Mouse (Mus musculus) T-helper 17 cell (primary cell): Measurements from ENCODE around the gene Gzma.

Experiments
- in situ Hi-C, 2 experiments: fragments of 300-600 bp; cut with MboI, MseI; formaldehyde crosslinking; loops; 1 replicate in 1 of 2; 2 replicates in 1 of 2; pipeline ENCODE4 v1.15.1; 2025; ENCODE audit warnings: high pct_unique_total_duplicates in 2 of 2

The Gzma gene

DNA sequence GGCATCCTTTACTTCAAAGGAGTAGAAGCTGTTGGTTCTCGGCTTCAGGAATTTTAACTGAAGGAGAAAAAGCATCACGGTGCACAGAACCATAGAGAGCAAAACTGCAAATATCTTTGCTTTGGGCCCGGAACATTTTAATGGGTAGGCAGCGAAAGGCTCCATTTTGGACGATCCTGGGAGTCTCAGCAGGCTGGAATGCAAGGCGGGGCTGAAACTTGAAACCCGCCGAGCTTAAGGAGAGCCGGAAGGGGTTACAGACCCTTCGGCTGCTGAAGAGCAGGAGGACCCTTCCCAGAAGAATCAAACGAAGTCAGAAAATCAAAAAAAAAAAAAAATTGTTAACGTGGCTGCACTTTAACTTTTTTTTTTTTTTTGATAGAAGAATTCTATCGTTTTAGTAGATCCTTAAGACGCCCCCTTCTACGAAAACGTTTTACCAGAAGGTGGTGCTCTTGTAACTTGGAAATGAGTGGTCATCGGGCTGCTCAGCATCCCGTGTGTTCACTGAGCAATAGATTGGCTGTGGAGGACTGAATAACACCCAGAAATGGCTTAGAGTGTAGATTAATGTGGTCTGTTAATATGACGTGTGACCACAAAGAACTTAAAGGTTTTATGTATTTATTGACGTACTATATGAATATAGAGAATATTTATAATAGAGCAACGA is 54.4 kb downstream of the Gzma start, which contains the start of gene Gpx8:
Gene Gpx8 (minus strand): TSS at position 200 of the 673 bp plus-strand sequence.
- in situ Hi-C loops = loop anchor here (5.0 to 10.0 kb wide), 3 partner anchors 182 to 211 kb away; no protein-coding TSS in a partner anchor

DNA sequence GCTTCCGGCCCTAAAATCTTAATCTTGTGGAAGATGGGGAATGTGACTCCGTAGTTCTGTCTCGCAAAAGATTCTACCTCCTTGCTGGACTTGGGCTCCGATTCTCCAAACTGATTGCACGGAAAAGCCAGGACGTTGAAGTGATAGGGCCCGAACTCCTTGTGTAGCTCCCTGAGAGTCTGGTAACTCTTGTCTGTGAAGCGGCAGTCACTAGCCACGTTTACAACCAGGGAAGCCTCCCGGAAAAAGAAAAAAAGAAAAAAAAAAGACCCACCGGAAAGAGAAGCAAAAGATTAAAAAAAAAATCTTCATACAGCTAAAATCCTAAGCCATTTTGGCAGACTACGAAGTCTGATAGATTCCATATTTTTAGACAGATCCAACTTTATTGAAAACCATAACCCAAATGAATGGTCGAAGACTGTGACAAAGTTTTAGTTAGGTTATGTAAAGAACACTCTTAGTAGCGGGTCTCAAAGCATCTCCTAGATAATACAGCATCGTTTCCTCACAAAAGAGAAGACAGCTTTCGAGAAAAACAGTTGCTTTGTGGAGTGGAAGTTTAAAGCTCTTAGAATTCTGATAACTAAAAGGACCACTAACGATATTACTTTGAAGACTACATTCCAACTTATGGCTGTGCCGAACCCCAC is 55.2 kb downstream of the Gzma start:
- in situ Hi-C loops = loop anchor here (5.0 to 10.0 kb wide), 3 partner anchors 181 to 212 kb away; no protein-coding TSS in a partner anchor

DNA sequence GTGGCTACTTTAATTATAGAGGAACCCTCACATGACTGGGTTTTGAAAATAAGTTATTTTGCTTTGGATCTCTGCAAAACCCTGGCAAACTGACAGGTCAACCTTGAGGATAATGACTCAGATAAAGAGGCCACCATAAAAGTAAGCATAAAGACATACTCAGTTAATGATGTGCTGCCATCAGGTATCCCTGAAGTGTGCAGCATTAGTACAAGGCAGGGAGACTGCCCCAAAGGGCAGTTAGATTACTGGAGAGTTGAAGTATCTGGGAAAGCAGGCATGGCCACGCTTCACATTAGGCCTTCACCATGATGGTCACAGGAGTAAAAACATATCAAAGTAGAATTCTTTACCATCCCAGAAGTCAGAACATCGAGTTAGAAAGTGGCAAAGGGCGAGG is 55.9 kb downstream of the Gzma start:
- in situ Hi-C loops = loop anchor here (5.0 to 10.0 kb wide), 3 partner anchors 180 to 212 kb away; no protein-coding TSS in a partner anchor
